Mouse (Mus musculus) cerebral cortex, adult 2 months (tissue): Measurements from ENCODE around the gene Stoml2.

Source experiments
- WGBS: fragments of 180-500 bp; shearing (Covaris S2); methylation state at CpG from one replicate; pipeline ENCODE4 v1.1.7; 2018; 5-methylcytosine and 5-hydroxymethylcytosine counted together

Stoml2 gene

DNA sequence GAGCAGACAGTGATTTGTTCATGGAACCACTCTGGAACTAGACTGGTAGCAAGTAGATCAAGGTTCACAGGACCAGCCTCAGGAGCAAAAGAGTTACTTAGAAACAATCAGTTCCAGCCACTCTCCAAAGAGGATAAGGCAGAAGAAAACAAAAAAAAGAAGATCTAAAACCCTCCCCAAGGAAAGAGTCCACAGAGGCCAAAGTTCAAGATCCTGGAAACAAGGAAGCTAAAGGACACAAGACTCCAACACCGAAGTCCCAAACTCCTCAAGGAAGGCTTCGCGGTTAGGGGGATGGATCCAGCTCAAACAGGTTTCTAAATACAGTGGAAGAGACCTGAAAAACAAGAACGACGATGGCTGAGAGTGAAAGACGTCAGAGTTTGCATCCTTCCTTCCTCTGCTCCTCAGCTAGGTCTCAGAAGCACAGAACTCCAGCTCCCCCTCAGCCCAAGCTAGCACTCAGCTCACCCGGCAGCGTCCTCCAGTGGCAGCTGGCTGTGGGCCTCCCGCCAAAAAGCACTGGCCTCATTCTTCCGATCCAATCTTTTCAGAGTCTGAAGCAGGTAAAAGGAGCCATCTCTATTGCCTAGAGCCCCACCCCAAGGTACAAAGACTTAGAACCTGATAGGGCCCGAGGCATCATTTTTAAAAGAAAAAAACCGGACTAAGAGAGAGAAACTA lies 28.6 kb downstream of the Stoml2 start:
- 67% methylated on average over 12 of the region's 12 CpGs for WGBS

DNA sequence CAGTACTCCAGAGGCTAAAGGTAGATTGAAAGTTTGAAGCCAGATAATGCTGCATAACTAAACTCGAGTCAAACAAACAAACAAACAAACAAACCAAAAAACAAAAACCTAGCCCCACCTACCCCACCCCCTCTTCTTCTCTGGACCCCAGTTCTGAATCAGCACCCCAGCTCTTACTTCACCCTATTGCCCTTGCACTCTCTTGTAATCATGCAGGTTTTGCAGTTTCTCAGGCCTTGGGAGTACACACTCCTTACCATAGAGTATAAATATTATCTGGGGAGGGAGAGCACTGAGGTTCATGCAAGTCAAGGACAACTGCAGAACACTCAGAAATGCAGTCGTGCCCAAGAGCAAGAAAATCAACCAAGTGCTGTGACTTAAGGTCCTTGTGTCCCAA lies 30.2 kb downstream of the Stoml2 start:
- 89% methylated on average over 2 of the region's 2 CpGs for WGBS

DNA sequence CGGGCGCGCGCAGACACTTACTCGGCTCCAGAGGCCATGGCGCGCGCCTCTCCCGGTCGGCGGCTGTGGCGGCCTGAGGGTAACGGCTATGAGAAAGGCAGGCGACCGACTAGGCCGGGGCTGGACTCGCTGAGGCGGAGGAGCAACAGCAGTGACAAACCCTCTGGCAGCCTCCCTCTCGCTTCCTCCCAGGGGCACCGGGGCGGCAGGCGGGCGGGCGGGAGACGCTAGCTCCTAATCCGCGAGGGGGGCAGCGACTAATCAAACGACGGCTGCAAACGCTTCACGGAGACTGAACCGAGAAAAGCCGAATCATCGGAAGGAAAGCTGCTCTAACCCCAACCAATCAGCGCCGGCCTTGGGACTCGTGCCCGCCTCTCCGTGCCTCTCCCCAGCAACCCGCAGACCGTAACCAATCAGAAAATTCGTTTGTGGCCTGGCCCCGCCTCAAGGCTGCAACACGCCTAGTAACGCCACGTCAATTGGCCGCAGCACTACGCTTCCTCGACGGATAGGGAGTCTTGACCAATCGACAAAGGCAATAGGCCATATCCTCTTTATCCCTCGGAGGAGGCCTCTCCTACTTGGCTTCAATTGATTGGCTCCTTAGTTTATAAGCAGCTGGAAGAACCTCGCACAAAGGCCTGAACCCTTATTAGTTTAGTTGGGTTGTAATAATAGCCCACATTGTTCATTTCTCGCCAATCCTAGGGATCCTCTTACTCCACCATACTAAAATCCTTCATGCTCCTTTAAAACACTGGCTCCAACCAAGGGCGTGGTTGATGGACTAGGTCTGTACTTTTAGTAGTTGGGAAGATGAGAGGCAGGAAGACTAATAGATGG lies 31.1 kb downstream of the Stoml2 start, which contains the start of gene Vcp:
TSS of gene Vcp (minus strand) at position 367 of the 846 bp plus-strand sequence.
- 1% methylated on average over 56 of the region's 56 CpGs for WGBS

DNA sequence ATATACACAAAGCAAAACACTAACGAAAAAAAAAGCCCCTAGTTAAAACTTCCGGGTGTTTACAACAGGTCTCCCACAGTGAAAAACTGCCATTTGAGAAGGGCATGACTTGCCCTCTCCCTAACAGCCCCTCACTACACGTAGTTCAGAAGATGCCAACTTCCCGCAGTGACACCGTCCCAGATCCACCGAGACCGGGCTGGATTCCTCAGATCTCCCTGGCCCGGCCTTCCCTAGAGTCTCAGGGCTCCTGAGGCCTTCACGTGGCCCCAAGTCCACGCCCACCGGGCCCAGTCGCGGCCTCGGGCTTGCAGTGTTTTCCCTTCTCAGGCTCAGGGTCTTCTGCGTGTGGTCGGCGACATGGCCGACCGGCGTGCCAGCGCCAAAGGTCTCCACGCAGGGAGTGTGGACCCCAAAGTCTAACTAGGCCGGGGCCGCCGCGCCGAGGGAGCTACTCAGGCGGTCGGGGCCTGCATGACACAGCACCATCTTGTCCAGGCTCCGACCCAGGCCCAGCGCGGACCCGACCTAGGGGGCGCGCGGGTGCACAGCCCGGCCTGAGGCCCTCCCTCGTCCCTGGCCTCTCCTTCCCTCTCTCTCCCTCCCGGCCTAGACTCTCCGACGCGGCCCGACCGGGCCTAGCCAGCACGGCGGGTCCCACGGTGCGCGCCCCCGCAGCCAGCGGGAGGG lies 31.9 kb downstream of the Stoml2 start:
- WGBS = 0% methylated on average over 51 of the region's 51 CpGs

DNA sequence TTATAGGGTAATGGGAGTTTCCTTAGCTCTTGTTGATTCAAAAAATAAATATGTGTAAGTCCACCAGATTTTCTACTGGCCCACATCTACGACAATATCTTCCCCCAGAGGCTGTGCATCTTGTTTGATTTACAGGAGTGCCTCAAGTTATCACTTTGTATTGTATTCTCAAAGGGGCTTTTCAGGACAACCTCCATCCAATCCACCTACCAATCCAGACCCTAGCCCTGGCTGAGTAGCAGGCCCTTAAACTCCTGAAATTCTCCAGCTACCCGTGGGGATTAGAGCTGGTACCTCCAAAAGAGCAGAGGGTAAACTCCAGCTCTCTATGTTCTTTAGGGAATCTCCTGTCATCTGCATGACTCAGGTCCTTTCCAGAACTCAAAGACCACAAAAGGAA lies 33.5 kb downstream of the Stoml2 start:
- WGBS = 17% methylated on average over 2 of the region's 2 CpGs

DNA sequence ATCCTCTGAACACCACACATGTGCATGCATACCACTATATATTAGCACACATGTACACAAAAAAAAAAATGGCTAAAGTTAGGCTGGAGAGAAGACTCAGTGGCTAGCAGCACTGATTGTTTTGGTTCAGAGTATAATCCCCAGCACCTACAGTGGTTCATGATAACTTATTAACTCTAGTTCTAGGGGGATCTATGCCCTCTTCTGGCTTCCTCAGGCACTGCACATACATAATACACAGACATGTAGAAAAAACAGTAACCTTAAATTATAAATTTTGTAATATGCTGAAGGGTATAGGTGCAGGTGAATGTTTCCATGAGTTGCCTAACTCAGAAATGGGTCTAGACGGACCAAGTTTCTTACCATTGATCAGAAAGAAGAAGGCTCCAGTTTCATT lies 43.2 kb downstream of the Stoml2 start:
- 89% methylated on average over 1 of the region's 1 CpGs for WGBS

DNA sequence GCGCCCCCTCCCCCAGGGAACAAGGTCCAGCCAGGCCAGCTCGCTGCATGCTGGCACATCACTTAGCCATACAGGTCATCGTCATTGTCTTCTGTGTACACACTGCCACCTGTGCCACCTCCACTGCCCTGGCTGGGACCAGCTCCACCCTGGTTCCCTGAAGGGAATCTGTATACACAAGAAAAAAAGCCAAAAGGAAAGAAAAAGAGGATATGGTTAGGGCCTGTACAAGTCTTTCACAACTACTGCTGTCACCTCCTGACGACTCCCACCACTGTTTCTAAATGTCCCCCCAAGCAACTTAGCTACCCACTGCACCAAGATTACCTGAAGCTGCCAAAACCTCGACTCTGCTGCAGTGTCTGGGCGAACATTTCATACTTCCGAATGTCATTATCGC lies 51.0 kb downstream of the Stoml2 start:
- WGBS = 81% methylated on average over 8 of the region's 8 CpGs

DNA sequence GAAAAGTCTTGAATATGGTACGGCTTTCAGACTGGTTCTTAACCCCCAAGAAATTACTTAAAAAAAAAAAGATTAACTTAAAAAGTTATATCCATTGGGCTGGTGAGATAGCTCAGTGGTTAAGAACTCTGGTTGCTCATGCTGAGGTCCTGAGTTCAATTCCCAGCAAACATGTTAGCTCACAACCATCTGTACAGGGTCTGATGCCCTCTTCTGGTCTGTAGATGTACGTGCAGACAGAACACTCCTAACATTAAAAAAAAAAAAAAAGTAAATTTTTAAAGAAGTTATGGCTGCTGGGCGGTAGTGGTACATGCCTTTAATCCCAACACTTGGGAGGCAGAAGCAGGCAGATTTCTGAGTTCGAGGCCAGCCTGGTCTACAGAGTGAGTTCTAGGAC lies 53.4 kb downstream of the Stoml2 start:
- 92% methylated on average over 4 of the region's 4 CpGs for WGBS
